Mouse (Mus musculus) liver, embryonic 14.5 days (tissue): Measurements from ENCODE around the gene Pax7.

Source experiments
- CTCF ChIP-seq: IDR thresholded peaks from 2 replicates; pipeline ENCODE4 v1.5.1; 2016; ENCODE audit warnings: antibody characterized with exemption, low read depth, control low read depth
- EP300 ChIP-seq: IDR thresholded peaks from 2 replicates; pipeline ENCODE4 v1.6.1; 2016; ENCODE audit warnings: antibody characterized with exemption, low read depth

DNA sequence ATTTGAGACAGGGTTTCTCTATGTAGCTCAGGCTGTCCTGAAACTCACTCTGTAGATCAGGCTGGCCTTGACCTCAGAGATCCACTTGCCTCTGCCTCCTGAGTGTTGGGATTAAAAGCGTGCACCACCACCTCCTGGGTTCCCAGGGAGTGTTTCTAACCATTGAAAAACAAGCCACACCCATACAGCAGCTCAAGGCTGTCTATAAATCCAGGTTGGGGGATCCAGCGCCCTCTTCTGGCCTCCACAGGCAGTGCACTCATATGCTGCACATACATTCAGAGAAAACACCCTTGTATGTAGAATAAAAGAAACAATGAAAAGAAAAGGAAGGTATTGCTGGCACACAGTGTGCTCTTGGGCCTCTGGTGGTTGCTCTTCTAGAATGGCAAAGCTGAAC lies 106.2 kb downstream of the Pax7 start:
- TF ChIP-seq CTCF: peak; percentile 15; the same call in 1 of the 2 replicates
- TF ChIP-seq EP300: no peak
